Mouse (Mus musculus) cerebellum, adult 18-20 months (tissue): ENCODE results near the gene P4ha2.
"Not testable (repeated sequence)": the region's sequence is repeated elsewhere in the genome, so short reads cannot be mapped to it uniquely, and the experiment has no call there.

Source experiments
- DNase-seq, 2 experiments: peaks; one replicate each; pipeline ENCODE4 v3.0.0; 2021

Gene P4ha2

GRCm38 (mm10) chr11:54108131-54108530 lies 8.2 kb downstream of the P4ha2 start:
- DNase-seq: no peak

GRCm38 (mm10) chr11:54108894-54109293 lies 9.0 kb downstream of the P4ha2 start:
- DNase-seq: no peak

- DNase-seq: no peak
Measured at GRCm38 (mm10) chr11:54111291-54111690, 11.4 kb downstream of the P4ha2 start.

GRCm38 (mm10) chr11:54111976-54112741 lies 12.3 kb downstream of the P4ha2 start:
- peak; percentile 89 to 90 for DNase-seq

- peak; percentile 55 to 65 for DNase-seq
Measured at GRCm38 (mm10) chr11:54112920-54113319, 13.0 kb downstream of the P4ha2 start.

GRCm38 (mm10) chr11:54113352-54113751 lies 13.5 kb downstream of the P4ha2 start:
- DNase-seq: no peak

- no peak for DNase-seq
Measured at GRCm38 (mm10) chr11:54114746-54115145, 14.9 kb downstream of the P4ha2 start.

- DNase-seq: no peak
Measured at GRCm38 (mm10) chr11:54115301-54115700, 15.4 kb downstream of the P4ha2 start.

GRCm38 (mm10) chr11:54115911-54116310 lies 16.0 kb downstream of the P4ha2 start:
- DNase-seq: no peak

GRCm38 (mm10) chr11:54116406-54116805 lies 16.5 kb downstream of the P4ha2 start:
- no peak for DNase-seq

- no peak for DNase-seq
Measured at GRCm38 (mm10) chr11:54117096-54117495, 17.2 kb downstream of the P4ha2 start.

GRCm38 (mm10) chr11:54119126-54119525 lies 19.2 kb downstream of the P4ha2 start:
- no peak for DNase-seq

GRCm38 (mm10) chr11:54119740-54120360 lies 20.0 kb downstream of the P4ha2 start:
- no peak for DNase-seq

- peak; percentile 48 to 58 for DNase-seq
Measured at GRCm38 (mm10) chr11:54122416-54123264, 22.7 kb downstream of the P4ha2 start.

- no peak for DNase-seq
Measured at GRCm38 (mm10) chr11:54125982-54126648, 26.2 kb downstream of the P4ha2 start.

GRCm38 (mm10) chr11:54126654-54127374 lies 26.9 kb downstream of the P4ha2 start:
- DNase-seq: no peak

GRCm38 (mm10) chr11:54127397-54127796 lies 27.5 kb downstream of the P4ha2 start:
- DNase-seq: no peak

- DNase-seq: no peak
Measured at GRCm38 (mm10) chr11:54129955-54130354, 30.1 kb downstream of the P4ha2 start.

GRCm38 (mm10) chr11:54130721-54131120 lies 30.8 kb downstream of the P4ha2 start:
- DNase-seq: no peak

- DNase-seq: no peak
Measured at GRCm38 (mm10) chr11:54132290-54132689, 32.4 kb downstream of the P4ha2 start.

- DNase-seq: no peak
Measured at GRCm38 (mm10) chr11:54134905-54135304, 35.0 kb downstream of the P4ha2 start.

- DNase-seq: not testable (repeated sequence)
Measured at GRCm38 (mm10) chr11:54140159-54140558, 40.3 kb downstream of the P4ha2 start.
